Mouse (Mus musculus) left cerebral cortex, postnatal 4 days (tissue): ENCODE results near the gene Epgn. TPM values are rescaled to one million over a fixed set of nuclear protein-coding genes. Genes with fewer than 3 reads are reported as not detected.
A peak's percentile ranks its signal among the peaks of the same experiment; 100 is the strongest.

Source experiments
- DNase-seq: peaks from one replicate; pipeline ENCODE4 v3.0.0-alpha.2; 2022
- intact Hi-C: fragments of 180-260 bp; cut with DNase I; formaldehyde crosslinking; loops from one replicate; pipeline ENCODE4 v1.15.1; 2025
- total RNA-seq, 2 experiments: library from RNA; stranded (reverse); gene quantifications; 2 replicates each; pipeline ENCODE4 v1.2.3; 2021

The Epgn gene
- total RNA-seq, result under 1 TPM in 1 of 2 experiments, not detected in 1; 0.48 TPM

- intact Hi-C loops, result no loop called here
- no peak for DNase-seq
These were observed at the start of gene Epgn for GRCm38 (mm10) chr5:91027164-91027563. Gene Epgn, plus strand, starts transcription at chr5:91027464.

GRCm38 (mm10) chr5:90980297-90980696 lies 47.0 kb upstream of the Epgn start:
- no peak for DNase-seq
- intact Hi-C loops, result no loop called here

DNA sequence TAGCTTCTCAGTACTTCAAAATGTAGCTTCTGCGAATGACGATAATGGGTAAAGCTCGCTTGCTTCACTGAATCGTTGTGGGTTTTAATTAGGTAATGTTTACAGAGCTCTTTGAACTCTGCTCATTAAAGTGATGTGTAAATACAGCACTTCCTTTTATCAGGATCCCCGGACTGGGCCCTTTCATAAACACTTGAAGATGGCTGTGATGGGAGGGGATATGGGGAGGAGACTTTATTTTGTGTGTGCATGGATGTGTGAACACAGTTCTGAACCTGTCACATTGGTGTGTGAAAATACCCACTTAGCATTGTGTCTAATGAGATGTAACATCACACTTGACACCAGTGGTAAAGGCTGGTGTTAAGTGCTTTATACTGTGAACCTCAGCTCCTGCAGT lies 39.7 kb upstream of the Epgn start:
- intact Hi-C loops, result no loop called here
- no peak for DNase-seq

DNA sequence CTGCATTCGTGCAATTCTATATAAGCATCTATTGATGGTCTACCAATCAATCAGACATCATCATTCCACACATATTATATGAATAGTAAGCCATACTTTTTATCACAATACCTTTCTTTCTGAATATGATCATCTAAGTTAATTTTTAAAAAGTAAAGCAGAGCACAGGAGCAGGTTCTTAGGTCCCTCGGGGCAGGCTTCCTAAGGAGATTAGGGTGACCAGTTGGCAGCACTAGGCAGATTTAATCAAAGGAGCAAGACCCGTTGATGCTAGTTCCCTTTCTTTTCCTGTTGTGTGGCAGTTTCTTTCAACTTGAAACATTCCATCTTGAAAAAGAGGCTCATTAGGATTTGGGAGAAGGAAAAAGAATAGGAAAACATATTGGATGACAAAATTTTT lies 39.1 kb upstream of the Epgn start:
- intact Hi-C loops, result no loop called here
- DNase-seq, result no peak

DNA sequence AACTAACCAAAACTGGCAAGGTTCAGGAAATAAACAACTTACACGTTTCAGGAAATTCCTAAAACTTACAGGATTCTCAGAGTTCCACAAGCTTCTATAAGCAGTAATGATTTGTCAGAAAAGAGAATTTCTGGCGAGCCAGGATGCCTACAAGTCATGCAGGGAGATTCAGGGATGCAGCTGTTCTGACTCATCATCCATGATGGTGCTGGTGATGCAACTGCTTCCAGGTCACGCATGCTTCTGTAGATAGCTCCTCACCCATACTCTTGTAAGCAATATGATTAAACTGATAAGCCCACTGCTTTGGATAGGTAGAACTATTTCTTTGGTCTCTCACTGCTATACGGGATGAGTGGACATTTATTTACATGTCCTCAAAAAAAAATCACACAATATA lies 38.7 kb upstream of the Epgn start:
- DNase-seq, result no peak
- intact Hi-C loops, result no loop called here

- intact Hi-C loops, result no loop called here
- no peak for DNase-seq
These were observed 27.3 kb upstream of the Epgn start for GRCm38 (mm10) chr5:90999942-91000341.

DNA sequence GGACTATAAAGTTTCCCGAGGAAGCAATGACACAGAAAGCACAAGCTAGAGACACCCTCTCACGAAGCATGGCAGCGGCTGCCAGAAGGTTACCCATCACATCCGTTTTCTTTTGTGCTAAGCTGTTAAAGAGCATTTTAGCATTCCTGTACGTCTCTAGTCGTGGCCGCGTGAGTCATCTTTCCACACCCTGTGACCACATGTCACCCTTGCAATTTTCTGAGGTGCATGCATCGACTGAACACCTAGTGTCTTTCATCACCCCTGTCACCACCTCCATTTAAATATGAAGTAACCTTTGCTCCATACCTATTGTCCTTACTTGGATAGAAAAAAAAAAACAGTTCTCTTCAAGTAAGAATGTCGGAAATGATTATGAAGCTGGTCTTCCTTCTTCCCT lies 12.0 kb upstream of the Epgn start:
- intact Hi-C loops, result no loop called here
- no peak for DNase-seq

DNA sequence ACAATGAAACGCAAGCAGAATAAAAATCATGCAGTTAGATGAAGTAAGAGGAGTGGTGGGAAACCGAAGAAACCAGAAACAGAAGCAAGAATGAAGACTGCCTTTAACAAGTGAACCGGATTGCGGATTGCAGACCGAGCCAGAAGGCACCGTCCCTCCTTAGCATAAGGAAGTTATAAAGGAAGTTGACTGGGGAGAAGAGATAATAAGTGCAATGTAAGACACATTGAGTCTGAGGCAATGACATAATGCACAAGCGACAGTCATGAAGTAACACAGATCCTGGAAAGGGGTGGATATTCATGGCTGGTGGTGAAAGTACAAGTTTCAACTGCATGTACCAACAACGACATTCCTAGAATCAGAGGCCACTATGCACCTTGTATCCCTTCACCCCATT lies 4.2 kb upstream of the Epgn start:
- no peak for DNase-seq
- intact Hi-C loops, result no loop called here

DNA sequence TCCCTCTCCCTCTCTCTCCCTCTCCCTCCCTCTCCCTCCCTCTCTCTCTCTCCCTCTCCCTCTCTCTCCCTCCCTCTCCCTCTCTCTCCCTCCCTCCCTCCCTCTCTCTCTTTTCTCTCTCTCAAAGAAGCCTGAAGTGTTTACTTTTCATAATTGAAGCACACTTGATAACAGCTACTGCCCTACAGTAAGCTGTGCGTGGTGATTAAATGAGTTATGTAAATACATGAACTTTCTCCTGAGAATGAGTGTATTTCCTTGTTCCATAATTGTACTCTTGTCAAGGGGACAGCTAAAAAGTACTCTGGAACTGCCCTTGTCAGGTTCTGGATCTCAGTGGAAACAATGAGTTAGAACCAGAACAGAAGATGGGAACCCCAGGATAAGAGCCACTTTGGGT lies 576 bp downstream of the Epgn start:
- intact Hi-C loops, result no loop called here
- no peak for DNase-seq

GRCm38 (mm10) chr5:91030629-91031028 lies 3.4 kb downstream of the Epgn start:
- no peak for DNase-seq
- intact Hi-C loops, result no loop called here

- intact Hi-C loops, result no loop called here
These were observed 8.1 kb downstream of the Epgn start for GRCm38 (mm10) chr5:91035341-91035740.

DNA sequence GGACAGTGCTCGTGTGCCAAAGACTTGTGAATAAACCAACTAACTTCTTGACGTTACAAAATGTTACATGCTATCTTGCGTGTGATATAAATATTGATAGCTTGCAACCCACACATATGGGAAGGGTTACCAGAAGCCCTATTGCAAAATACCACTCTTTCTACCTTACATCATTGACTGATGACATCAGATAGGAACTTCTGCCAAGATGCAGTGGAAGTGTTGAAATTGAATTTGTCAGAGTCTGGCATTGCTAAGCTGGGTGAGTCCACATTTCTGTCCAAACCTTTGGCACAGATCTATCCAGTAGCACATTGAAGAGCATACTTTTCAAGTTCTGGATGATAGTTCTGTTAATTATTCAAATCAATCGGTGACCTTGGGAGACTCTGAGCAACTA lies 9.4 kb downstream of the Epgn start:
- intact Hi-C loops, result no loop called here
- DNase-seq, result no peak

More at GRCm38 (mm10) chr5:91035341-91035740, 8.1 kb downstream of the Epgn start:
- DNase-seq, result no peak

GRCm38 (mm10) chr5:91037756-91038155 lies 10.5 kb downstream of the Epgn start:
- no peak for DNase-seq
- intact Hi-C loops, result no loop called here

DNA sequence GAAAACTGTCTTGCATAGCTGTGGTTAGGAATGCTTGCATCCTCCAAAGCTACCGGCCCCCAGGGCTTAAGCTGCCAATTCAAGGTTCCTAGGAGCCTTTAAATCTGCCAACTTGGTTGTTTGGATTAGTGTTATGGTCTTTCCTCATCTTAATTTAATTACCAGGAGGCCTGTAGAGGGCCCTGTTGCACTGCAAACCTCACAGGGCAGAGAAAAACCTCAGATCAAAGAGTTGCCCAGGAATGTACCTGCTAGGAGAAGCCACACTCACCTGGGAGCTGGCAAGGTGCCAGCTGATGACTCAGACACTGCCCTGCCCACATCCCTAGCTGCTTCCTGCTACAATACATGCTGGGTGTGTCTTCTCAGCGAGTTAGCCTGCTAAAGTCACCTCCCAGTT lies 11.3 kb downstream of the Epgn start:
- intact Hi-C loops, result no loop called here
- DNase-seq, result peak; percentile 33

DNA sequence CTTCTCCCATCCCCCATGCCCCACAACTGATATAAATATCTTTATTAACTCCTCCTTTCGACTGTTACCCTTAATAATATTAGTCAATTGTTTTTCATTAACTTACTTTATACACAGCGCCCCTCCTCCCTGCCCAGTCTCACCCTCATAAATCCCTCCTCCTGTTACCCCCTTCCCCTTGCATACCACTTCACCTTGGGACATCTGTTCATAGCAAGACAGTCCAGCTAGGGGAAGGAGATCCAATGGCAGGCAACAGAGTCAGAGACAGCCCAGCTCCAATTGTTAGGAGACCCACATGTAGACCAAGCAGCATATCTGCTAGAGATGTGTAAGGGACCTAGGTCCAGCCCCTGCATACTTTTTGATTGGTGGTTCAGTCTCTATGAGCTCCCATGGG lies 11.7 kb downstream of the Epgn start:
- no peak for DNase-seq
- intact Hi-C loops, result no loop called here

GRCm38 (mm10) chr5:91047987-91048386 lies 20.7 kb downstream of the Epgn start:
- intact Hi-C loops, result no loop called here

DNA sequence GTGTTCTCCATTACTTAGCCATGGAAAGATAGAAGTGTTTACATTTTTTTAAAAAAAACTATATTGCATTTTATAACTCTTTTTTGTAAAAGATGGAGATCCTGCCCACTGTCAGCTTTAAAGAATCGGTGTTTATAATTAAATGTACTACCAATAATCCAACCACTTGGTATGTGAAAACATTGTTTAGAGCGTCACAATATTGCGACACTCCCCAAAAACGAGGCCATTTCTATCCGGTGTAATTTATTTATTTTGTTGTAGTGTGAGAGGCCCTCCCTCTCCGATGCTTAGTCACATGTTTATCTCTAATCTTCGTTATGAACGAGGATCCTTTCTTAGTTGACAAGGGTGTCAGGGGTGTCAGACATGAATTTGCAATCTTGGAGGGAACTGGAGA lies 21.1 kb downstream of the Epgn start:
- DNase-seq, result no peak
- intact Hi-C loops, result no loop called here

More at GRCm38 (mm10) chr5:91047987-91048386, 20.7 kb downstream of the Epgn start:
- no peak for DNase-seq

GRCm38 (mm10) chr5:91072340-91072739 lies 45.1 kb downstream of the Epgn start:
- DNase-seq, result no peak
- intact Hi-C loops, result no loop called here

DNA sequence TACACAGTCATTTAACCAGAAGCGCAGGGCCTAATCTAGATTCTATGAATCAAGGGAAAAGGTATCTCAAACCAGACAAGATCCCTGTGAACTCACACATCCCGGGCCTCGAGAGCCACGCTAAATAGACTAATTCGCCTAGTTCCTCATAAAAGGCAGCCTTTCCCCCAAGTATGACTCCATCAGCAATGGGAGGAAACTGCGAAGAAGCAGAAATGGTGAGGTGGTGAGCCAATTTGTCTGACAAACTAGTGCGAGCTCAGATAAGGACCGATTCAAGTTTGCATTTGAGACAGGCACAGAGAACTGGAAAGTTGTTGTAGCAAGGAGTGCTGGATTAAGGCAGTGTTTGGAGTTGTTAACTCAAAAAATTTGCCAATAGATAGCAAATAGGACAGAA lies 46.4 kb downstream of the Epgn start:
- intact Hi-C loops, result no loop called here
- no peak for DNase-seq

GRCm38 (mm10) chr5:91074026-91074425 lies 46.8 kb downstream of the Epgn start:
- intact Hi-C loops, result no loop called here
- no peak for DNase-seq

- intact Hi-C loops, result no loop called here
- DNase-seq, result peak; percentile 8
These were observed 47.2 kb downstream of the Epgn start, which contains the start of gene Ereg for GRCm38 (mm10) chr5:91074450-91074950. Gene Ereg, plus strand, starts transcription at chr5:91074622.

GRCm38 (mm10) chr5:91075021-91075420 lies 47.8 kb downstream of the Epgn start:
- no peak for DNase-seq
- intact Hi-C loops, result no loop called here

GRCm38 (mm10) chr5:91083016-91083415 lies 55.8 kb downstream of the Epgn start:
- intact Hi-C loops, result no loop called here
- DNase-seq, result no peak
